Mouse (Mus musculus) cerebellum, postnatal 10 days (tissue): ENCODE measurements around the gene Ccdc162.

Source experiments
- DNase-seq, 2 experiments: peaks; one replicate each; pipeline ENCODE4 v3.0.0; 2021; ENCODE audit warnings: mixed read lengths in 2 of 2

The Ccdc162 gene

DNA sequence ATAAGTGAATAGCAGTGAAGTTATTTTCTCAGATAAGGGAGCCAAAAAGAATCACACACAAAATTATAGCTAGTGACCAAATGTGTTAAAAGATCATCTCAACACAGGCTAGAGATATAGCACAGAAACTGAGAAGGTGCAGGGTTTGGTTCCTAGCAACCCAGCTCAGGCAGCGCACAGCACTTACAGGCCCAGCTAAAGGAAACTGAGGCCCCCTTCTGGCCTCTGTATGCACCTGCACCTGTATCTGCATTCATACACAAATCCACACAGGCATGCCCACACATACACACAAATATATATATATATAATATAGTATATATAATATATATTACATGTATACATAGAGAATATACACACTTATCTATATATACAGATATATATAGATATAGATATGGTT, 84.4 kb downstream of the Ccdc162 start:
- no peak for DNase-seq

DNA sequence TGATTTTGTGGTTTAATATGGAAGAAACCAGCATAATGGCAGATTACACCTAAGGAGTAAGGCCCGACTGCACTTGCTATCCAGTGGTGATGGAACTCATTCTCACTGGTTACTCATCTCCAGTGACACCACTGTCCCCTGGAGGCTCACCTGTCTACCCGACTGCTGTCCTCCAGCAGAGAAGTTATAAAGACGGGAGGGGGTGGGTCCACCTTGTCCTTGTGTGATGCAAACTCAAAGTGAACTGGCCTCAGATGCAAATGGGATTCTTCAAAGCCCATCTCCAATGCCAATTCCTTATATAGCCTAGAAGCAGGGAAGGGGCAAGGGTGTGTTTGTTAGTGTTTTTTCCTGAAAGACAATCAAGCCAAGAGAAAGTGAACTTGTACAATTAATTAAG, 89.4 kb downstream of the Ccdc162 start:
- DNase-seq: no peak

DNA sequence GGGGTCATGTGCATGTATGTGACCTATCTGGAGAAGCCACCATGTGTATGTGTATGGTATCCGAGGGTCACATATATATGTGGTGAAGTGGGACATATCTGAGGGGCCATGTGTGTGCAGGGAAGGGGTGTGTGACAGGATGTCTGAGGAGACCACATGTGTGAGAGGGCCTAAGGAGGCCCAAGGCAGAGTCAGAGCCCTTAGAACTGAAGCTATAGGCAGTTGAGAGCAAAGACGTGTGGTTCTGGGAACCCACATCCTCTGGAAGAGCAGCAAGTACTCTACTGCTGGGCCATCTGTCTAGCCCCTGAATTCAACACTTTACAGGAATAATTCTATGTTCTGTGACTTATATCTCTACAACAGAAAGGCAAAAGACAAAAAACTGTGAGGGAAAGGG, 96.4 kb downstream of the Ccdc162 start:
- no peak for DNase-seq

DNA sequence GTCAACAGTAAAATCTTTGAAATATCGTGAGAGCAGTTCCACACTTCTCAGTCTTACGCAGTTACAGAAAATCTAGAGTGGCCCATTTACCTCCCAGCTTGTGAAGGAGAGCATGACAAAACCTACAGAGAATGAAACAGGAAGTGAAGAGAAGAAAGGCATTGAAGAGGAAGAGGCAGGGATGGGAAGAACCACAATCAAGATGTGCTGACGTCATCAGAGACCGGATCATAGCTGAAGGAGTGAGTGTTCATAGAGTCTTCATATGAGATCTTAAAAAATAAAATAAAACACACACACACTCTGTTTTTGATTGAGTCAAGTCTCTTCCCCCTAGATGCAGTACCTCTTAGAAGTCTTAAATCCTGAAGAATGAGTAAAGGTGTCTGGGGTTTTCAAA, 100.9 kb downstream of the Ccdc162 start:
- DNase-seq: no peak

DNA sequence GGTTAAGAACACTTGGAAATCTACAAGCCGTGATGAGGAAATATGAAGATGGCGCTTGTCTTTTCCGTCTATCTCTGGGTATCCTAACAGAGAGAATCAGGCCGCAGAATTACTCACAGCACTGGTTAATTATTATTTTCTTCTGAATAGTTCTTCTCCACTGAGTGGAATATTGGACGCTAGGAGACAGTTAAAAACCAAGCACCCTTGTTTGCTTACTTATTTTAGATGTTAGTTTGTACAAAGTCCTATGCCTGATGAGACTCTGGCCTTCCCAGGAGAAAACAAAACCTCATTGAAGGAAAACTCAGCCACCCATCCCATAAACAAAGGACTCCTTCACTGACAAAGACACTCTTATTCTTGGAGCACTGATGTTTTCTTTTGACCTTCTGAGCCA, 104.5 kb downstream of the Ccdc162 start:
- no peak for DNase-seq

DNA sequence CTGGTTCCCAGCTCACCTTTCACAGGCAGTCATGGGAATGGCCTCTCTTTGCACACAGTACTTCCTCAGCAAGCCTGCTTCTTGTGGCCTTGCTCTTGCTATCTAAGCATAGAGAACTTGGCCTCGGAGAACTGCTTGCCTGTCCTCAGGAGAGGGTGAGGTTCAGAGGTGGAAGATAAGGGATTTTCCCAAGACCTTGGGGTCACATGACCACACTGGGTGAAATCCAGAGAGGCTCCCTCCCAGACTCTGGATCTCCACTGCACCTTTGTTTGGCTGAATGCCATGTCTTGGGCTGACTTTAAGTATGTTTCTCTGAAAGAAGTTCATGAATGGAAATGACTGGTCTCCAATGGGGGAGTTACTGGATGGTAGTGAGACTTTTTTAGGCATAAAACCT, 107.0 kb downstream of the Ccdc162 start:
- no peak for DNase-seq

DNA sequence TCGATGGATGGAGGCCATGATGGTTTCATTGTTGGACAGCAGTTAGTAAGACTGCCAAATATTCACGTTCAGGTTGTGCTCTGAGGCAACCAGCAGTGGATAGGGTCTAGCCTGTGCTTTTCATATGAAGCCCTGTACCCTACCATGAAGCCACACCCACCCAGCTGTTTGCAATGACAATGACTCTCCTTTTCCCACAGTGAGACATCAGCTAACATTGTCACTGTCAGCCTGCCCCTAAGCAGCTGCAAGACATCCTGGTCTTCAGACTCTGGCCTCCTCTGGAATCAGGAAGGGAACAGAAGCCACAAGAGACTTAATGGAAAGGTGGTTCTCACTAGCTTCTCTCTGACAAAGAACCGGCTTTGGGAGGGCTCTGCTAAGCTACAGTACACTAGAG, 107.9 kb downstream of the Ccdc162 start:
- DNase-seq: no peak

DNA sequence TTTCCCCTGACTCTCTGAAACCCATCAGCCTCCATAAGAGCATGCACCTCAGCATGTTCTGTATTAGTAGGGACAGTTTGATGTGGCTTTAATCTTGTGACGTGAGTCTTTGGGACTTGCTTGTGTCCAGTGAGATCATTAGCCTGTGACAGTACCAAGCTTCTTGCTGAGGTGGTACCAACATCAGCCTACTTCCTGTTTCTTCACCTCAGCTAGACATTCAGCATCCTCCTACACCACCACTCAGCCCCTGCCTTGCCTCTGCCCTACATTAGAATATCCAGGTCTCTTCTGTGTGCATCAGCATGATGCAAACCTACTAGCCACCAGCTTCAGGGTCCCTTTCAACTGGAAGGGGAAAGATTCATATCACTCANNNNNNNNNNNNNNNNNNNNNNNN, 113.8 kb downstream of the Ccdc162 start:
- no peak for DNase-seq

DNA sequence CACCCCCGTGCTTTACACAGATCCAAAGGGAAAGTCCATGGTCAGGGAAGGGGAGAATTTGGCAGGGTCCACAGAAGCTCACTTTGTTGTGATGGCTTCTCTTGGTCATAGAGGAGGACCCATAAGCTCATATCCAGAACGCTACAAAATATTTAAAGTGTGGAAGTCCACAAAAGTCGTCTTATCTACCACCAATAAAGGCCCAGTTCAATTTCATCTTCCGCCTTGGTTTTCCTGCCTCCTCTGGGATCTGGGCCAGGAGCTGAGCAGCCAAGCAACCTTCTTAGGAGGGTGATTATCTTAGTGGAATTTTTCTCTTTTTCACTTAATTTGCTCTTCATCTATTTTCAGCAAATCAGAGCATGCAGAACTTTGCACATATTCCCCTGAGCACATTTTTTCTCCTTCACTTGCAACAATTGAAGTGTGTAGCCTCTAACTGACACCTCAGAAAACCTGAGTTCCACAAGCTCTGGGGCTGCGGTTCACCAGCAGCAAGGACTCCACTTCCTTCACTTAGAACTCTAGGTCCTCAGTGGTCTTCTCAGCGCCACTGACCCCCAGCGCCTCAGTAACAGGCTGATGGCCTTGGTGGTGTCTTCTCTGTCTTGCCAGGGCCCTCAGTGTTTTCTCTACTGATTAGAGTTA, 114.4 kb downstream of the Ccdc162 start:
- peak; percentile 35 for DNase-seq

DNA sequence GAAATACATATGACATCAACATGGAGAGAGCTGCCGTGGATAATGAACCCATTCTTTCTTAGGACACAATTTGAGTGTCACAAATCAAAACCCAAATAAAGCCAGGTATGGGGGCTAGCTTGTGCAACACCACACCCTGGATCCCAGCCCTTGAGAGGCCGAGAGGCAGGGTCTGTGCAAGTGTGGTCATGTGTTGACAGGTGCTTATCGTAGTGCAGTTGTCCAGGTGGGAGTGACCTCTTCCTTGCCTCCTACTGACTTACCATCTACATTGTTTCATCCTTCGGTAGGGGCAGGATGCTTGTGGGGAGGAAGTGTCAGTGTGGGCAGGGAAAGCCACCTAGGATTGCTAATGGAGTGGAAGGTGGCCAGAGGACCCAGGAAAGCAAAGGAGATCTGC, 115.1 kb downstream of the Ccdc162 start:
- no peak for DNase-seq

DNA sequence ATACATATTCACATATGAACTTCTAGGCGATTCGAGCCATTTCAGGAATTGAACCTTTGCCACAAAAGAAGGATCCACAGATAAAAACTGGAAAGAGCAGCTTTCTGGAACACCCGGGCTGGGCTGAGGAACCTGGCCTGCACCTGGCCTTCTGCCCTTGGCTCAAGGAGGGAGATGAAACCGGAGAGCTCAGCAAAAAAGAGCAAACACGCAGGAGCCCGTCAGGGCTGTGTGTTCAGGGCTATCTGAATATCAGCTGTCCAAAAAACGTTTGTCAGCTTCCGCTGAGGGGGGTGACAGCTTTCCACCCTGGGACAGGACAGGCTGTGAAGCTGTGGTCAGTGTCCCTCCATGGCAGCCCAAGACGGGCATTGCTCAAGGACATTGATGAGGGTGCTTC, 117.4 kb downstream of the Ccdc162 start:
- DNase-seq: peak; percentile 34 to 37

DNA sequence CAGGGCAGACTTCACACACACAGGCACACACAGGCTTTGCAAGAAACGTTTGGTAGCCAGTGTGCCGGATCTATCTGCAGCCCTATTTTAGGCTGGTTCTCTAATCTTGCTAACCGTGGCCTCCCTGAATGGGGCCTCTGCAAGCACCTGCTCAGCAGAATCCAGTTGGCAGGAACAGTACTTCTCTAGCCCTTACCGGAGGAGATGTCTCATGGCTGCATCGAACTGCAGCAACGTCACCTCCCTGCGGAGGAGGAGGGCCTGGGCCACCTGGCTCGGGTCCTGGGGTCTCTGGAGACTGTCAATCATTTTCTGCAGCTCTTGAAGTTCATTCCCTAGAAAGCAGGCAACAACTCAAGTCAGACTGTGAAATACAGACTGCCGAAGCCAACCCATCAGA, 118.2 kb downstream of the Ccdc162 start:
- DNase-seq: peak; percentile 50 to 51

DNA sequence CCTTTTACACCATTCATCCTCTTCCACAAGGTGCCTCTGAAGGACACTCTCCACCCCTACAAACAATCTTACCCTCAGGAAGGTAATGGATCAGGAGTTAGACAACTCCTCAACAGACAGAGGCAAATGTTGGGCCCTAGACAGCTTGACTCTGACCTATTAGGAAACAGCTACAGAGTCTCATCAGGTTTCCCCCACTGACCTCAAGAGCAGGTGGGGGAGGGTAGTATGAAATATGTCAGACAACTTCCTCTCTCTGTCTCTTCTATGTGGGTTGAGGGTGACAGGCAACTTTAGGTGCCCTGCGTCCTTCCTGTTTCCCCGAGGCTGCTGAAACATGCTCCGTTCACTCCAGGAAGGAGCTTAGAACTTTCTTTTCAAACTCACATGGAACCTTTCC, 120.9 kb downstream of the Ccdc162 start:
- no peak for DNase-seq

DNA sequence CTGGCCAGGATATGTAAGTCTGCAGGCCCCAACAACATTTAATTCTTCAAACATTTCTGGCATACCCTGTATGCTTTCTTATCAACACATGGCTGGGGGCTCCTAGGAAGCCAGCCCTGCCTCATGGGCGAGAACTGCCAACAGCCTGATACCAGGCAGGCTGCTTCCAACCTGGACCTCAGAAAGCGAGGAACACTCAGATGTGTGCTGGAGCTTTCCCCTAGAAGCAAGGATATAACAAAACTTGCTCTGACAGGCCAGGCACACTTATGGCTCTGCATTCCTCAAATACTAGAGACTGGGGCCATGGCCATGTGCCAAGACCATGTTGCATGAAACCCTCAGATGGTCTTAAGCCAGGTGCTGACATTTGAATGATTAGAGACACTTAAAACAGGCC, 121.5 kb downstream of the Ccdc162 start:
- peak; percentile 53 to 58 for DNase-seq

DNA sequence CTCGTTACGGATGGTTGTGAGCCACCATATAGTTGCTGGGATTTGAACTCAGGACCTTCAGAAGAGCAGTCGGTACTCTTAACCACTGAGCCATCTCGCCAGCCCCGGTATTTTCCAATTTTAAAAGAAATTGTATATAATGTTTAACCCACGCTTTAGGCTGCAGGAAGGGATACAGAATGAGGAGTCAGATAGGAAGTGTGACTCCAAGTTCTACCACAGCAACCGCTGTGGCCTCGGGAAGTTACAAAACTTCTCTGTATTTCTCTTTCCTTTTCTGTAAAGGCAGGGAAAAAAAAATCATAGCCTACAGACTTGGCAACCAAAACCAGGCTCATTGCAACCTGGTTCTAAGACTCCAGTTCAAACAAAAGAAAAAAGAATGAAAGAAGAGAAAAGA, 122.0 kb downstream of the Ccdc162 start:
- DNase-seq: no peak

DNA sequence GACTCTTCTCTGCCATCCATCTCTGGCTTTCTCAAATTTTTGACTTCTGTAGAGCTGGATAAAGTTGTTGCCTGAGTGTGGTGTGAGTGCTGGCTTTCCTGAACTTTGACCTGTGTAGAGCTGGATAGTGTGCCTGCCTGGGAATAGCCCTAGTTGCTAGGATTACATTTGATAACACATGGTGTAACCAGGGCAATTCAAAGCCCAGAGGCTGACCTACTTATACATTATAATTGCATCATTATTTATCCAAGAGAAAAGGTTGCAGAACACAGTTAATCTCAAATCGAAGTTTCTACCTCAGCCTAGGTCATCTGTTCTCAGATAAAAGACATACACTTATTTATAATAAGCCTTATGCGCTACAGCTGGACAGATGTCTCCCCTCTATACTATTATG, 127.8 kb downstream of the Ccdc162 start:
- DNase-seq: no peak

DNA sequence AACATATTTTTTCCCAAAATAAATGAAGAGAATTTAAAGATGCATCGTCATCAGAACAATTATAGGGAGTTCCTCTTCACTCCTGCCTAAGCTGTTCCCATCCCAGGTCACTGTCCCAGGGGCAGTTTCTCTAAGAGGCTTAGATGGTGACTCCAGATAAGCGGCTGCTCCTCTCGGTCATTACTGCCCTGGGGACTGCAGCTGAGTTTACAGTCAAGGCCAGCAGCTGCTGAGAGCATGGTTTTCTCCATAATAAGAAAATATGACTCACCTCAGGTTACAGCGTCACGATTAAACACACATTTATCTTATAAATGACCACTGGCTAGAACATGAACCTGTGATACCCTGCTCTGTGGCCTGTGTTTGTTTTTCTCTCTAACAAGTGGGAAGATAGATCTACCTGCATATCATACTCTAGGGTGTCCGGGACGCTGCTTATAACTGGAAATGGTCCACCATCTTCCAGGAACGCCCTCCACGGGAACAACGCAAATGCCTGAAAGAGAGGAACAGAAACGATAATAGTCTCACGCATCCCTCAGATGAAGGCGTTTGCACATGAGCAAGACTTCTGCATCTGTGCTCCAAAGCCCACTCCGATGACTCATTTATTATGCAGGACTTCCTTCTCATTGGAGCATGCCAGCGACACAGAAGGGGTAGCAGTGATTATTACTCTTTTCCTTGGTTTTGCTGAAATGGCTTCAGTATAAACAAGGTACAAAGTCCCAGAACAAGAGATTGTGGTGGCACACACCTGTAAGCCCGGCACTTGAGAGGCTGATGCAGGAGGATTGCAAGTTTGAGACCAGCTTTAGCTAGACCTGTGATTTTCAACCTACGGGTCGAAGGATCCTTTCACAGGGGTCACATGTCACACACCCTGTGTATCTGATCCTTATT, 129.2 kb downstream of the Ccdc162 start:
- DNase-seq: no peak

DNA sequence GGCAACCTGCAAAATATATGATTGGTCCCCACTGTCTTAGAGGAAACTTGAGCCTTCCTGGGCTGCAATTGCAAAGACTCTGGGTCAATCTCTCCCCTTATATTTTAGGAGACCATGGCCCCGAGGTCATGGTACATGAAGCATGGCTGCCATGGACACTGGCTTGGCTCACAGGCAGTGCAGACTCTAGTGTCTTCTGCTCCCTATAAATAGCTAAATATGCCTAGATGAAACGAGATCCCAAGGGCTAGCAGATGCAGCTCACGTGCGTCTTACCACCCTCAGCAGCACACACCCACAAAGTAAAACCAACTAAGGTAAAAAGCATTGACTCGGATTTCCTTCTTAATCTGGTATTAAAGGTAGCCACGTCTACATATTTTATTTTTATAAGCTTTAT, 133.1 kb downstream of the Ccdc162 start:
- DNase-seq: no peak

DNA sequence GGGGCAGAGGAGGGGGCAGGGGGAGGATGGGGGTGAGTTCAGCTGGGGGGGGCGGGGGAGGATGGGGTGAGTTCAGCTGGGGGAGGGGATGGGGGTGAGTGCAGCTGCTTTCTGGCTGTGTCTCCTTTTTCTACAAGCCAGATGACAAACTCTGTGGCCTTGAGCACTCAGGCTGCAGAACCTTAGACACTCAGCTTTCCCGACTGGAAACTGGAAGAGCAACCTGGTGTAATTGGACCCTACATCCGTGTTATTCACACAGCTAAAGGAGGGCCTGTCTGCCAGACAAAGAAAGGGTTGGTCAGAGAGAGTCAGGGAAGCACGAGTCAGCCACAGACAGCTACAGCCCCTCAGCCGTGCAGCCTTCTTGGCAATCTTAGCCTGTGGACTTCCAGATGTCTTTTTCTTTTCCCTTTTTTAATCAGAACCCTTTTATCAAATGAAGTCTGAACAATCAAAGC, 133.5 kb downstream of the Ccdc162 start:
- no peak for DNase-seq

DNA sequence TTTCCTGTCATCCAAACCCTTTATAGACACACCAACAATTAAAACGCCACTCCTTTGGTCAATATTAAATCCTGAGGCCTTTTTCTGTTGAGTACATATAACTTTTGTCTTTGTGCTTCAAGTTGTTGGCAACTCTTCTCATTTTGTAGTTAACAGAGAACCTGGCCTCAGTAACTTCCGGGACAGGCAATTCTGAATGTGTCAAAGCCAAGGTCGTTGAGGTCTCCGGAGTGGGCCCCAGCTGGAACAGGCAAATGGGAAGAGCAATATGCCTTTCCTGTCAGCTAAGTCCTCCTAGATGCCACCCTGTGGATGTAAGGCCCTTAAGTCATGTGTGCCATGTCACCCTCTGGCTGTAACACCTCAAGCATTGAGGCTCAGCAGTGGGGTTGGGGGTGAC, 136.0 kb downstream of the Ccdc162 start:
- no peak for DNase-seq

DNA sequence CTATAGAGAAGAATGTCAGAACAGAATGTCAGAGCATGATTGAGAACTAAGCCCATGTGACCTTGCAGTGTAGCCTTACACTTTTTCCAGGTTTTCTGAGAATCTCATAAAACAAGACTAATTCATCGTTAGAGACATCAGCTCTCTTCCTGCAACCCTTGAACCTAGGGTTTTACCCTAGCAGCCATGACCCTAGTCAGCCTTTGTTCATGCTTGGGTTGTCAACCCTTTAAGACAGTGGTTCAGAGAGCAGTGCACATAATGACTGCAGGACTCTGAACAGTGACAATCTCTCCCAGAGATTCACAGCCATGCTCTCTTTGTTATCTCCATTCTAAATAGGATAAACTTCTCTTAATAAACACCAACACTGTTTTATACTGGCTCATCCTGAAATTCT, 137.9 kb downstream of the Ccdc162 start:
- DNase-seq: no peak

DNA sequence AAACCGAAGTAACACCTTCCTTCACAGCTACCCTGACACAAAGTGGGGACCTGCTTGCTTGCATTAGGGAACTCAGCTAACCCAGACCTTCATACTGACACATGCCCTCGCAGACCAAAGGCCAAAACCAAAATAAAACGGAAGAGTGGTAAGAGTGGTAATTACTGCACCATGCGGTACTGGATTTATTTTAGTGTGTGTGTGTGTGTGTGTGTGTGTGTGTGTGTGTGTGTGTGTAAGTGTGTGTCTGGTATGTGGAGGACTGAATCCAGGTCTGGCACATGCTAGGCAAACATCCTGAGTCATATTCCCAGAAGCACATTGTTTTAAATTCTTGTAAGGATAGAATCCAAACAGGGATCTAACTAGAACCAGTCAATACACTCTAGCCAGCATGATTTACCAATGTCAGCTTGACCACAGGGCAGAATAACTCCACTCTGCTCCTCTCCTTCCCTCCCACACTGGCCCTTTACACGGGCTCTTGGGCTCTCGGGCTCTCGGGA, 140.1 kb downstream of the Ccdc162 start:
- DNase-seq: no peak

DNA sequence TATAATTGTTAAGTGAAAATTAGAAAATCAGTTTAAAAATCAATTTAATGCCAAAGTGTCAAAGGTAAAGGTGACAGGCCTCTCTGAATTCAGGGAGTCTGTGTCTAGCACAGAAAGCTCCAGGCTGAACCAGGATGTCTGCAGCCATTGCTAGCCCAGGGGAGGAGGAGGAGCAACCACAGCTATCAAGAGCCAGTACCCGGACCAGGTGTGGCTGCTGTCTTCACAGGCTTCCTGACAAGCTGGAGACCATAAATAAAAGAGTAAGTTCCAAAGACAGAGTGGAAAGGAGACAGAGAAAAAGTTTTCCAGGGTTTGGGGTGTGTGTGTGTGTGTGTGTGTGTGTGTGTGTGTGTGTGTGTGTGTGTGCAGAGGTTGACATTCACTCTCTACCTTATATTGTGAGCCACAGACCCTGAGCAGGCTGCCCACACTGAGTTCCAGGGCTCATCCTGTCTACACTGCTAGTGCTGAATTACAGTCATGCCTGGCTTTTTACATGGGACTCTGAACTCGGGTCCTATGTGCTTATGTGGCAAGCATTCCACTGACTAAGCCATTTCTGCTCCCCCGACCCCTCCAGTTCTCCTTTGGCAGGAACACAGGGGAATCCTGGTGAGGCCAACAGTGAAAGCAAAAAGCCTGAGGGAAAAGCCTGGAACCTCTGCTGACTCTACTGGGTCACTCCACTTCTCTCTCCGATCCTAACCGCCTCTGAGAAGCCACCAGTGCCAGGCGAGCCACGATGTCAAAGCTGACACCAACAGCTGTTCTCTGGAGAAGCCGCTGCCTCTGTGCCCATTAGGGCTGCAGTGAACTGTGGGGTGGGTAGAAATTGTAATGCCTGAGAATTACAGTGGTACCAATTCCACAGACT, 140.7 kb downstream of the Ccdc162 start:
- no peak for DNase-seq
